Mouse (Mus musculus) spleen, adult 18-20 months (tissue): ENCODE measurements around the gene Napepld.
A peak's percentile ranks its signal among the peaks of the same experiment; 100 is the strongest.
"Not testable (repeated sequence)": the region's sequence is repeated elsewhere in the genome, so short reads cannot be mapped to it uniquely, and the experiment has no call there.

Experiments used
- DNase-seq, 2 experiments: peaks; one replicate each; pipeline ENCODE4 v3.0.0; 2022; ENCODE audit warnings: mixed read lengths in 2 of 2

Napepld gene

GRCm38 (mm10) chr5:21663081-21663480 lies 38.1 kb downstream of the Napepld start:
- DNase-seq = no peak

DNA sequence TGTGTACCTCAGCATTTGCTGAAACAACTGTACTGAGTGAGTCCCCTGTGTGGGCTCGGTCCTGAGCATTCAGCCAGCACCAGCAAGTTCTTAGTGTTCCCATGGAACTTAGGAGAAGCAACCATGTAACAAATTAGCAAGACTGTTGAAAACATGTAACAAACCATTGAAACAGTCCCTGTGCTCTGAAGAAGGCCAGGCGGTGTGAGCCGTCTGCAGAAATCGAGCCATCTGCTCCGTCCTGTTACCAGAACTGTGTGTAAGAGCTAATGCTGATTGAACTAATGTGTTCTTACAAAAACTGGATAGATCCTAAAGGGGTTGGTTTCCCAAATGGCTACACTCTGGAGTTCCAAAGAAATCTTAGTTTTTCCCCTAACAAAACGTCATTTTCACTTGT lies 40.3 kb downstream of the Napepld start:
- no peak for DNase-seq

- DNase-seq = peak; percentile 53 to 74
Observed at GRCm38 (mm10) chr5:21658623-21659395, 42.4 kb downstream of the Napepld start.

GRCm38 (mm10) chr5:21658038-21658437 lies 43.2 kb downstream of the Napepld start:
- DNase-seq = no peak

DNA sequence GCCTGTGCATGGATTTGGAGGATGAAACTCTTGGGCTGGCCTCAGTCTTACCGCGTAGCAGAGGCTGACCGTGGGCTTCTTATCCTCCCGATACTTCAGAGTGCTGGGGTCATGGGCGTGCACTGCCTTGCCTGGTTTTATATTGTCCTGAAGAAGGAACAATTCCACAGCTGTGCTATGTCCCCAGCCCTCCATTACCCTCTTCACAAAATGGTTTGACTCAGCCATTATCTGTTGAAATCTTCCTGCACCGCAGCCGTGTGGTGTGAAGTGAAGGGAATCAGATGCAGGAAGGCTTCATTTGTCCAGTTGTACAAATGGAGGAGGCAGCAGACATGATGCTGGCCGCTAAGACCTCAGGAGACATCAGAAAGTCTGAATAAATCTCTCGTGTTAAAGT lies 44.3 kb downstream of the Napepld start:
- no peak for DNase-seq

- DNase-seq = no peak
Observed at GRCm38 (mm10) chr5:21651885-21652612, 49.1 kb downstream of the Napepld start.

- no peak for DNase-seq
Observed at GRCm38 (mm10) chr5:21650736-21651135, 50.5 kb downstream of the Napepld start.

- no peak for DNase-seq
Observed at GRCm38 (mm10) chr5:21646133-21646491, 55.1 kb downstream of the Napepld start.

GRCm38 (mm10) chr5:21645439-21646132 lies 55.6 kb downstream of the Napepld start, which contains the start of the genes Fbxl13 and Armc10:
Fbxl13 (minus strand) TSS chr5:21645634.
Armc10 (plus strand) TSS chr5:21645813.
- DNase-seq = peak; percentile 77 to 79

DNA sequence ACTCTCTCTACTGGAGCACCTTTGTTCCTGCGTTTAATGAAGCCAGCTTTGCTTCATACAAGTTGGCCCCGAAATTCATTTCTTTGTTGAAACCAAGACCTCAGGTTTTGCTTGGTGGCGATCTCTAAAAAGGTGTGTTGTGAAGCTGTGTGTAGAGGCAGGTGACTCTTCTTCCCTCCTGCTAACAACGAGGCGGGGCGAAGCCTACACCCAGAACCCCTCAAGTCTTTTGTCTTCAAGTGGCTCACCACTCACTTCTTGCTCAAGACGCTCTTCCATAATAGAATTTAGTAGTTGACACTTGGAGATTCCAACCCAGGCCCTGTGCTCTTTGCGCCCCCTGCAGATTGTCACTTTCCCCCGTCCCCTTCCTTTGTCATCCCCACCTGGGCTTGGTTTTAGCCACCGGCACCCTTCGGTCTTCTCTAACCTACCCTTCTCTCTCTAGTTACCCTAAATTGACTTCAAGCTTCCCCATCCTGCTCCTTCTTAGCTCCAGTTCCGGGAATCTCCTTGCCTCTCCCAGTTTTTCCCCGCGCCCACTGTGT lies 56.2 kb downstream of the Napepld start:
- no peak for DNase-seq

DNA sequence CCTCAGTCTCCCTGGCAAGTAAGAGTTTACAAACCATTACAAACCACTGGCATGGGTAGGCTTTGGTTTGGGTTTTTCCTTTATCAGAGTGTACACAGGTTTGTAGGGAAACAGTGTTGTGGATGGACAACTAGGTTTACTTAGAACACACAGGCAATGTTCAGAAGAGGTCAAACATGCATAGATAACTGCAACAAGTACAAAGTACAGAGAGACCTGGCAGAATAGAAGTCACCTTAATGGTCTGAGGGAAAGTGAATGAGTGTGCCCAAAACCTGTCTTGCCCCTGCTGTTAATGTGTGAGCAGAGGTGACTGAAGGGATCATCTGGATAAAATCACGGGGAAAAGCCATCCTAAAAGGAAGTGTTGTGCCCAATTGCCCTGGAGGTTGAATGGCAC lies 57.6 kb downstream of the Napepld start:
- no peak for DNase-seq

DNA sequence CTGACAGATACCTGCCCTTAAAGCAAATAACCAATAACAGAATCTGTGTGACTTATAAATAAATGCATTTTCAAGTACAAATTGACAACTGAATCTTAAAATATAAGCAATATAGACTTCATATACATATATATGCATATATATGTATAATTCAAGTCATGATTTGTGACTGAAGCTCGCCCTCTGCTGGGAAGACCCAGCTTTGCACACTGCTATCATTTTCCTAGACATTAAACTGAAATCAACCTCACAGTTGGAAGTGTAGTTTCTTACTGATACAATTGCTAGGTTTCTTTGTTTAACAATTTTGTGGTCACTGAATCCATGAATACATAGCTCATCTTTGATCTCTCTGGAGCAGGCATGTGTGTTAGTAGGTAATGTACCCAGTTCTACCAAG lies 60.2 kb downstream of the Napepld start:
- DNase-seq = peak in 1 of 2 experiments; percentile 67

- DNase-seq = no peak
Observed at GRCm38 (mm10) chr5:21625916-21626315, 75.3 kb downstream of the Napepld start.

- DNase-seq = no peak
Observed at GRCm38 (mm10) chr5:21616450-21617009, 84.7 kb downstream of the Napepld start.

- DNase-seq = not testable (repeated sequence)
Observed at GRCm38 (mm10) chr5:21614299-21614698, 86.9 kb downstream of the Napepld start.
